Mouse (Mus musculus) midbrain, embryonic 14.5 days (tissue): Measurements from ENCODE around the gene Trim65. TPM values are rescaled to one million over a fixed set of nuclear protein-coding genes. Genes with fewer than 3 reads are reported as not detected.

ENCODE experiments used
- ATAC-seq: fragments of 200-750 bp; cut with Nextera tagmentation; 2 replicates; pipeline ENCODE4 v1.8.0; 2017; ENCODE audit warnings: moderate number of reproducible peaks, moderate library complexity; ENCODE audit not compliant: low FRiP score, low TSS enrichment
- DNase-seq: peaks from one replicate; pipeline ENCODE4 v3.0.0-alpha.2; 2015
- H3K27ac ChIP-seq: fragments of 300-500 bp; sonication (generic); replicated peaks from 2 replicates; pipeline ENCODE4 v1.5.1; 2014; ENCODE audit warnings: mild to moderate bottlenecking, low read depth, low read length, moderate library complexity
- H3K27me3 ChIP-seq: fragments of 300-500 bp; sonication (generic); 2 replicates; pipeline ENCODE4 v1.6.1; 2014; ENCODE audit warnings: low read length, control low read depth, mixed read lengths; ENCODE audit not compliant: control insufficient read depth, insufficient read depth
- H3K36me3 ChIP-seq: fragments of 300-500 bp; sonication (generic); 2 replicates; pipeline ENCODE4 v1.6.1; 2014; ENCODE audit warnings: low read length, control low read depth; ENCODE audit not compliant: control insufficient read depth, insufficient read depth
- H3K4me1 ChIP-seq: fragments of 300-500 bp; sonication (generic); 2 replicates; pipeline ENCODE4 v1.6.1; 2014; ENCODE audit warnings: mild to moderate bottlenecking, antibody characterized with exemption, low read length, control low read depth; ENCODE audit not compliant: control insufficient read depth, insufficient read depth
- H3K4me2 ChIP-seq: fragments of 300-500 bp; sonication (generic); 2 replicates; pipeline ENCODE4 v1.6.1; 2014; ENCODE audit warnings: mild to moderate bottlenecking, low read length, moderate library complexity
- H3K4me3 ChIP-seq: fragments of 300-500 bp; sonication (generic); replicated peaks from 2 replicates; pipeline ENCODE4 v1.5.1; 2014; ENCODE audit warnings: low read depth, low read length
- H3K9ac ChIP-seq: fragments of 300-500 bp; sonication (generic); replicated peaks from 2 replicates; pipeline ENCODE4 v1.6.1; 2014; ENCODE audit warnings: mild to moderate bottlenecking, low read length, moderate library complexity
- H3K9me3 ChIP-seq: fragments of 300-500 bp; sonication (generic); 2 replicates; pipeline ENCODE4 v1.6.1; 2016; ENCODE audit warnings: low read length, control low read depth, mixed read lengths; ENCODE audit not compliant: control insufficient read depth
- WGBS: fragments of 180-500 bp; shearing (Covaris S2); extraction: QIAGEN DNeasy Blood & Tissue Kit; methylation state at CpG from one replicate; pipeline ENCODE4 v1.1.7; 2014; 5-methylcytosine and 5-hydroxymethylcytosine counted together
- polyA plus RNA-seq: library from polyadenylated mRNA; unstranded; fragments of >200 nt; fragmentation: Nextera tagmentation; extraction: Ambion mirVana; gene quantifications from 2 replicates; pipeline ENCODE4 v1.2.1, GENCODE M21; 2014

The Trim65 gene
- polyA plus RNA-seq, 1 experiment from 2014 or later: 2.0 TPM

- WGBS: 77% methylated on average over 10 of the region's 10 CpGs
- no peaks in the 10 kb centered on the region for H3K27me3 ChIP-seq
- DNase-seq (no peak), ATAC-seq (no peak)
- H3K4me1 ChIP-seq: no peaks in the 10 kb centered on the region
- no peak overlapping the region for H3K27ac ChIP-seq
- no peak overlapping the region for H3K9ac ChIP-seq
- H3K36me3 ChIP-seq: peaks cover 54% of the 10 kb centered on the region
- no peak overlapping the region for H3K4me2 ChIP-seq
- H3K9me3 ChIP-seq: no peaks in the 10 kb centered on the region
- no peak overlapping the region for H3K4me3 ChIP-seq
Measured at GRCm38 (mm10) chr11:116079511-116079910, 51.4 kb downstream of the Trim65 start.

DNA sequence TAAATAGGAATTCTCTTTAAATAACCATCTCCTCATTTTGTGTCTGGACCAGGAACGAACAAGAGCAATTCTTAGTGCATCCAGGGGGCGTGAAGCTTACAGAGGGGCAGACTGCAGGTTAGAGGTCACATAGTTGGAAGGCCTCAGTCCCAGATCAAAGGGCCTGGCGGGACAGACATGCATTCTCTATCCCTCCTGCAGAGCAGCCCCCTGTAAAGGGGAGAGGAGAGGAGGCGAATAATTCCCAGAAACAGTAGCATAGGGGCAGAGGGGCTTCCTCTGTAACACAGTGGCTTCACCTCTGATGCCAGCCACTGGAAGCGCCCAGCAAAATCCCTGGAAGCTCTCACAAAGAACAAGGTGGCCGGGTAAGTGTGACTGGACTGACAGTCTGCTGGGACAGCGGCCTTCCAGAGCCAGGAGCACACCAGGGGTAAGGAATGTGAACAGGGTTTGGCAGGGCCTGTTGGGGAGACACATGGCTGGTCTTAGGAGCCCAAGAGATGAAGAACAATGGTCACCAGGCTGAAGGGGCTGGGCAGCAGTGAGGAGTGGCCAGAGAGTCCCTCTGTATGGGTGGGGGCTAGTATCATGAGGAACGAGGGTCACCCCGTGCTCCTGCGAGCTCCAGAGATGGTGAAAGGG, 52.1 kb downstream of the Trim65 start:
- Histone ChIP-seq H3K9ac (peak overlapping the region; percentile 21; the same call in 1 of the 2 replicates), H3K4me1 (no peaks in the 10 kb centered on the region), H3K4me3 (no peak overlapping the region), H3K4me2 (no peak overlapping the region), H3K27ac (peak overlapping the region; percentile 14; the same call in 1 of the 2 replicates), H3K27me3 (no peaks in the 10 kb centered on the region), H3K9me3 (no peaks in the 10 kb centered on the region), H3K36me3 (peaks cover 51% of the 10 kb centered on the region)
- ATAC-seq (no peak), DNase-seq (no peak)
- WGBS: 18% methylated on average over 10 of the region's 10 CpGs

DNA sequence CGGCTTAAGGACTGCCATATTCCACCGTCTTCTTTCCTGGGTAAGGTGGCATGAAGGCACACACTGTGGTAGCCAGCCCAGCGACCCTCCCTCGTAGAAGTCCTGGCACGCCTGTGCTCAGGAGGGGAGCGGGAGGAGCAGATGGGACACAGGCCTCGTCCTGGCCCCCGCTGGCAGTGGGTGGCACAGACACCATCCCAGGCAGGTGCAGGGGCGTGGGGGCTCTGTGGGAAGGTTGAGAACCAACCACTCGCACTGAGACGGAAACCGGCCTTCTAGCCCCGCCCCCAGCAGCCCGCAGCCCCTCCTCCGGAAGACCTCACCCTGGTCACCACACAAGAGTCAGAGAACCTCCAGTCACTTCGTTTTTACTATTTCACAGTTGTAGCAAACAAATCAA, 52.7 kb downstream of the Trim65 start:
- 7% methylated on average over 16 of the region's 16 CpGs for WGBS
- peak overlapping the region; percentile 51 for H3K4me2 ChIP-seq
- ATAC-seq (no peak), DNase-seq (peak; percentile 45)
- H3K36me3 ChIP-seq: peaks cover 45% of the 10 kb centered on the region
- no peaks in the 10 kb centered on the region for H3K27me3 ChIP-seq
- peak overlapping the region; percentile 47 for H3K9ac ChIP-seq
- H3K4me3 ChIP-seq: peak overlapping the region; percentile 19
- no peaks in the 10 kb centered on the region for H3K9me3 ChIP-seq
- H3K4me1 ChIP-seq: no peaks in the 10 kb centered on the region
- H3K27ac ChIP-seq: peak overlapping the region; percentile 14; the same call in 1 of the 2 replicates

DNA sequence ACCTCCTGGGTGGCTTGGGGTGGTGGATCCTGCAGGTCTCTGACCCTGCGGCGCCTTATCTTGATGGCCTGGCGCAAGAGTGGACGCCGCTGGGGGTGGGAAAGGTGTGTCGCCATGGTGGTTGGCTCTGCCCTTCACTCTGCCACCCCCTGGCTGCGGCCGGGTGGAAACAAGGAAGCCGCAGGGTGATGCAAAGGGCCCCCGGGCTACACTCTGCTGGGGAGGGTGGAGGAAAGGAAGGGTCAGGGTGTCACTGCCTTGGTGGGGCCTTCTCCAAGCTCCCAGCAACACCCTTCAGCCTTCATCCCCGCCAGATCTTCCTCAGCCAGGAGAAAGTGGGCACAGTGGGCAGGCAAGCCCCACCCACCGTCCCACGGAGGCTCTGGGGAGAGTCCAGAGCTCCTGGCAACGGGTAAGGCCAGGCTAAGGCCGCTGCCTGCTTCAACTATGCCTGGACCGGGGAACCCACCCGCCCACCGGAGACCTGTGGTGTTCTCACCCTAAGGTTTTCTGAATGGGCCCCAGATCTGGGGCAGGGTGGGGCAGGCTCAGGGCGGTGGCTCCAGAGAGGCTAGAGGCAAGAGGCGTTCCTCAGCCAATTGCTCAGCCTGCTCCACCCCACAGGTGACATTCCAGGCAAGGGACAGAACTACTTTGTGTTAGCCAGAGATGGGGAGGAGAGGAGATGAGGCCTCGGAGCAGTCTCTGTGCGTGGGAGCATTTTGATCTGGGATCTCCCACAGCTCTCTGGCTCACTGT, 53.3 kb downstream of the Trim65 start, which contains the start of gene Unc13d:
Gene Unc13d (minus strand): TSS at position 516 of the 759 bp plus-strand sequence.
- 67% methylated on average over 22 of the region's 22 CpGs for WGBS
- DNase-seq (no peak), ATAC-seq (0 out of 2 replicates have a peak, but pooled peaks have one; percentile 14)
- H3K9ac ChIP-seq: peak within 1 kb of the TSS; percentile 47
- H3K27ac ChIP-seq: peak within 1 kb of the TSS; percentile 14; the same call in 1 of the 2 replicates
- peak within 1 kb of the TSS; percentile 19 for H3K4me3 ChIP-seq
- H3K9me3 ChIP-seq: no peaks in the 10 kb centered on the region
- H3K36me3 ChIP-seq: peaks cover 41% of the 10 kb centered on the region
- no peaks in the 10 kb centered on the region for H3K27me3 ChIP-seq
- H3K4me2 ChIP-seq: peak within 1 kb of the TSS; percentile 51
- H3K4me1 ChIP-seq: no peaks in the 10 kb centered on the region

DNA sequence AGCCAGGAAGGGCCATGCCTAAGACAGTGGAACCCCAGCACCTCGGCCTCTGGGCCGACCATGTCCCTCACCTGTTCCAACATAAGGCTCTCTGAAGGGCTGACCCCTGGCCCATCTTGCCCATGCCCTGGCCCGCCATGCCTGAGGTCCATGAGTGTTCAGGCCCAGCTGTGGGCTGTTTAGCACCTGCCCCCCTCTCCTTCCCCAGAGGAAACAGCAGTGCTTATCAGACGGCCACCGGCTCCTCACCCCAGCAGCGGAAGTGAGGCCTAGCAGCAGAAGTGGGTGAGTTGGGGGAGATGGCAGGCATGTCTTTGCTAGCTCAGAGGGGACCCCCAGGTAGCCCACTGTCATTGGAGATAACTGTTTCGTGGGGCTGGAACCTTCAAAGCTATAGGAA, 54.1 kb downstream of the Trim65 start:
- Histone ChIP-seq H3K36me3 (peaks cover 33% of the 10 kb centered on the region), H3K9me3 (no peaks in the 10 kb centered on the region), H3K4me2 (no peak overlapping the region), H3K27ac (no peak overlapping the region), H3K27me3 (no peaks in the 10 kb centered on the region), H3K9ac (no peak overlapping the region), H3K4me1 (no peaks in the 10 kb centered on the region), H3K4me3 (no peak overlapping the region)
- no peak for DNase-seq
- WGBS: 93% methylated on average over 7 of the region's 7 CpGs
- no peak for ATAC-seq

- no peak overlapping the region for H3K9ac ChIP-seq
- H3K4me3 ChIP-seq: no peak overlapping the region
- ATAC-seq (no peak), DNase-seq (no peak)
- H3K36me3 ChIP-seq: peaks cover 27% of the 10 kb centered on the region
- no peak overlapping the region for H3K4me2 ChIP-seq
- no peaks in the 10 kb centered on the region for H3K9me3 ChIP-seq
- no peaks in the 10 kb centered on the region for H3K4me1 ChIP-seq
- no peaks in the 10 kb centered on the region for H3K27me3 ChIP-seq
- no peak overlapping the region for H3K27ac ChIP-seq
- 73% methylated on average over 7 of the region's 7 CpGs for WGBS
Measured at GRCm38 (mm10) chr11:116076266-116076540, 54.7 kb downstream of the Trim65 start.

- ATAC-seq (no peak), DNase-seq (no peak)
- H3K36me3 ChIP-seq: peaks cover 22% of the 10 kb centered on the region
- H3K4me1 ChIP-seq: no peaks in the 10 kb centered on the region
- H3K27me3 ChIP-seq: no peaks in the 10 kb centered on the region
- H3K9ac ChIP-seq: no peak overlapping the region
- H3K9me3 ChIP-seq: no peaks in the 10 kb centered on the region
- no peak overlapping the region for H3K4me3 ChIP-seq
- H3K4me2 ChIP-seq: no peak overlapping the region
- no peak overlapping the region for H3K27ac ChIP-seq
- whole genome bisulfite sequencing: 63% methylated on average over 20 of the region's 20 CpGs
Measured at GRCm38 (mm10) chr11:116075539-116076265, 55.2 kb downstream of the Trim65 start.

- no peaks in the 10 kb centered on the region for H3K9me3 ChIP-seq
- no peaks in the 10 kb centered on the region for H3K27me3 ChIP-seq
- H3K4me2 ChIP-seq: no peak overlapping the region
- 70% methylated on average over 7 of the region's 7 CpGs for WGBS
- DNase-seq (no peak), ATAC-seq (no peak)
- peaks cover 10% of the 10 kb centered on the region; the same call in 1 of the 2 replicates for H3K36me3 ChIP-seq
- no peaks in the 10 kb centered on the region for H3K4me1 ChIP-seq
- no peak overlapping the region for H3K27ac ChIP-seq
- no peak overlapping the region for H3K4me3 ChIP-seq
- no peak overlapping the region for H3K9ac ChIP-seq
Measured at GRCm38 (mm10) chr11:116074436-116074991, 56.4 kb downstream of the Trim65 start.
